Mouse (Mus musculus) embryonic fibroblast, embryonic 13.5 days (primary cell): Measurements from ENCODE around the gene Hcn4.

ENCODE experiments used
- CTCF ChIP-seq: IDR thresholded peaks from 2 replicates; pipeline ENCODE4 v1.5.1; 2011; ENCODE audit warnings: mild to moderate bottlenecking, control low read depth, low read length, moderate library complexity, borderline replicate concordance; ENCODE audit not compliant: insufficient read depth
- POLR2A ChIP-seq: IDR thresholded peaks from 2 replicates; pipeline ENCODE4 v1.6.1; 2011; ENCODE audit warnings: low read depth, mild to moderate bottlenecking, control low read depth, low read length, moderate library complexity

- TF ChIP-seq CTCF (no peak), POLR2A (no peak)
Measured at GRCm38 (mm10) chr9:58889782-58890448, 66.7 kb downstream of the Hcn4 start.
